In the genomic region with DNA sequence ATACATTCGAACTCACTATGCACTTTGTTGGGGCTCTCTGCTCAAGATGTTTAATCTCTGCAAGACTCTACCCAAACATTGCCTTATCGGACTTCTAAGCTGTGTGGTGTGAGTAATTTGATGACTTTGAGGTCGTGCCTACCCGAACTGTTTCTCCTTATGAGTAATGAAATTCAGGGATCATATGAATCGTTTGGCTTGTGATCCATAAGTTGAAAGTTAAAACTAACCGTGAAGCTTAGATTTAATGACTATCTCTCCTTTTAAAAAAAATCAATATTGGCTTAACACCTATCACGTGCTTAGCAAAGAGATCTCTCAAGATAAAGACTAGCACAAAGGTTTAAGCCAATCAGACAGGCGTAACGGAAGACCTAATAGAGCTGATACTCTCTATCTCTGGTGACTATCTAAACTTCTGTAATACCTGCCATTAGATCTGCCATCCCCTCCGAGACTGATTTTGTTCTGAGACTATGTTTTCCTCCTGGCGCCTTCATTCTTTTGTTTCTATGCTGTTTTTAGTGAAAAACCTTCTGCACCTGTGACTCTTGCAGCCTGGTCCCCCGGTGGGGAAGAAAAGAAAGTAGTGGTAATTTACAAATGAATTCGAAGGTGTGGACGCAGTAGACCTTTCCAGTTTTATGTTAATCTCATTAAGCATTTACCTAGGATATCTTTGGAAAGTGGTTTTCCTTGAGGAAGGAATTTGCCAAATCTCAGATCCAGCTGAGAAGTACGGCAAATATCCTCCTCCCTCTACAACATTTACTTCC, we compare ENCODE assay signal across 8 mouse cellular contexts. TPM values are rescaled to one million over a fixed set of nuclear protein-coding genes. Genes with fewer than 3 reads are reported as not detected.
DNase-seq lines count a peak whose midpoint lies in the region; ATAC-seq and TF ChIP-seq lines count a peak whose summit lies in the region.

No protein-coding gene starts in this region.

- H3K27me3 ChIP-seq in kidney, embryonic 15.5 days = no peaks in the 10 kb centered on the region
- H3K27me3 ChIP-seq in heart, embryonic 12.5 days (replicated peaks) = no peaks in the 10 kb centered on the region
- H3K27me3 ChIP-seq in liver, embryonic 14.5 days (ENCODE audit: control insufficient read depth, insufficient read depth, low read length) = no peaks in the 10 kb centered on the region

- H3K9ac ChIP-seq in kidney, embryonic 15.5 days = peak overlapping the region; percentile 99
- H3K9ac ChIP-seq in heart, embryonic 12.5 days = peak overlapping the region; percentile 98
- H3K9ac ChIP-seq in liver, embryonic 14.5 days (replicated peaks) = peak overlapping the region; percentile 93

- no peak for TF ChIP-seq EP300 in liver, embryonic 14.5 days (IDR thresholded peaks at IDR 0.05; ENCODE audit: low read depth)

- peaks cover 27% of the 10 kb centered on the region for H3K4me1 ChIP-seq in kidney, embryonic 15.5 days
- H3K4me1 ChIP-seq in heart, embryonic 12.5 days (replicated peaks) = peaks cover 12% of the 10 kb centered on the region
- peaks cover 9 to 10% of the 10 kb centered on the region in 2 experiments; a peak in 3 of 4 replicates for H3K4me1 ChIP-seq in liver, embryonic 14.5 days (replicated peaks; ENCODE audit: control insufficient read depth in 2 of 2, insufficient read depth in 2 of 2, low read length in 1 of 2)

- WGBS in kidney, embryonic 15.5 days = 1% methylated on average over 15 of the region's 15 CpGs
- WGBS in heart, embryonic 12.5 days = 2% methylated on average over 15 of the region's 15 CpGs
- 4% methylated on average over 15 of the region's 15 CpGs for WGBS in liver, embryonic 14.5 days (ENCODE audit: insufficient replicate concordance)

- H3K4me2 ChIP-seq in kidney, embryonic 15.5 days = peak overlapping the region; percentile 67
- H3K4me2 ChIP-seq in heart, embryonic 12.5 days = peak overlapping the region; percentile 85
- H3K4me2 ChIP-seq in liver, embryonic 14.5 days (ENCODE audit: low read depth) = peak overlapping the region; percentile 98

- no peak for TF ChIP-seq CTCF in liver, embryonic 14.5 days (IDR thresholded peaks at IDR 0.05; ENCODE audit: low read depth)

- no peak for ATAC-seq in kidney, embryonic 15.5 days (replicated peaks; ENCODE audit: low FRiP score)
- no peak for ATAC-seq in heart, embryonic 12.5 days (ENCODE audit: insufficient number of reproducible peaks, low FRiP score)
- ATAC-seq in liver, embryonic 14.5 days (ENCODE audit: insufficient read depth) = no peak

- no peak for DNase-seq in kidney, postnatal 25 days
- peak; percentile 8 for DNase-seq in MN1 (ENCODE audit: low spot score)
- no peak for DNase-seq in liver, embryonic 14.5 days (ENCODE audit: low read depth in 3 of 3, low spot score in 3 of 3)
- no peak for DNase-seq in T-cell, adult 2 months (ENCODE audit: low spot score)
- no peak for DNase-seq in spleen, adult 12 weeks (ENCODE audit: low spot score)
- no peak for DNase-seq in layer of hippocampus, postnatal 36 days

- H3K9me3 ChIP-seq in kidney, embryonic 15.5 days (replicated peaks) = no peaks in the 10 kb centered on the region
- H3K9me3 ChIP-seq in heart, embryonic 12.5 days (replicated peaks) = no peaks in the 10 kb centered on the region
- H3K9me3 ChIP-seq in liver, embryonic 14.5 days (ENCODE audit: control insufficient read depth, low read length) = no peaks in the 10 kb centered on the region

- H3K27ac ChIP-seq in kidney, embryonic 15.5 days = peak overlapping the region; percentile 99
- peak overlapping the region; percentile 98 for H3K27ac ChIP-seq in heart, embryonic 12.5 days (ENCODE audit: poor library complexity, severe bottlenecking)
- no peak overlapping the region for H3K27ac ChIP-seq in liver, embryonic 14.5 days

- no peaks in the 10 kb centered on the region for H3K36me3 ChIP-seq in kidney, embryonic 15.5 days
- H3K36me3 ChIP-seq in heart, embryonic 12.5 days = no peaks in the 10 kb centered on the region
- no peaks in the 10 kb centered on the region for H3K36me3 ChIP-seq in liver, embryonic 14.5 days (replicated peaks; ENCODE audit: control insufficient read depth, insufficient read depth, low read depth)

- H3K4me3 ChIP-seq in kidney, embryonic 15.5 days (replicated peaks) = peak overlapping the region; percentile 96
- peak overlapping the region; percentile 90 for H3K4me3 ChIP-seq in heart, embryonic 12.5 days
- peak overlapping the region; percentile 69 to 87; a peak in 3 of 4 replicates for H3K4me3 ChIP-seq in liver, embryonic 14.5 days (ENCODE audit: insufficient read depth in 1 of 2, low read depth in 2 of 2, low read length in 2 of 2)

RNA-seq across cellular contexts. Expression of a gene that starts 1.2 kb away (rescaled TPM):
- 10.4 and 10.8 TPM in 2 replicates for polyA plus RNA-seq in kidney, embryonic 15.5 days (2015; fragmentation: Nextera tagmentation; extraction: Ambion mirVana)
- polyA plus RNA-seq in heart, embryonic 12.5 days (2016; fragmentation: Nextera tagmentation; extraction: Ambion mirVana) = 9.6 TPM in 2 replicates
- polyA plus RNA-seq in liver, embryonic 14.5 days (2012; rRNA removed) = 2.0 and 2.7 TPM in 2 replicates
- 2.4 and 3.0 TPM in 2 replicates for polyA plus RNA-seq in liver, embryonic 14.5 days (2014; fragmentation: Nextera tagmentation; extraction: Ambion mirVana)
- 10 to 100 TPM; 10.5 to 11.3 TPM for total RNA-seq in layer of hippocampus, postnatal 36 days (2021)

RNA-seq across cellular contexts. Expression of a gene that starts 31.9 kb away (rescaled TPM):
- polyA plus RNA-seq in kidney, embryonic 15.5 days (2015; fragmentation: Nextera tagmentation; extraction: Ambion mirVana) = 2.0 and 2.6 TPM in 2 replicates
- polyA plus RNA-seq in heart, embryonic 12.5 days (2016; fragmentation: Nextera tagmentation; extraction: Ambion mirVana) = 1.1 TPM in 2 replicates
- polyA plus RNA-seq in liver, embryonic 14.5 days (2012; rRNA removed) = 0.08 and 0.09 TPM in 2 replicates
- 0.15 TPM in 1 of 2 replicates, not detected in the other for polyA plus RNA-seq in liver, embryonic 14.5 days (2014; fragmentation: Nextera tagmentation; extraction: Ambion mirVana)
- under 1 TPM; 0.20 to 0.56 TPM for total RNA-seq in layer of hippocampus, postnatal 36 days (2021)

RNA-seq across cellular contexts. Expression of a gene that starts 49.9 kb away (rescaled TPM):
- 6.4 and 7.7 TPM in 2 replicates for polyA plus RNA-seq in kidney, embryonic 15.5 days (2015; fragmentation: Nextera tagmentation; extraction: Ambion mirVana)
- polyA plus RNA-seq in heart, embryonic 12.5 days (2016; fragmentation: Nextera tagmentation; extraction: Ambion mirVana) = 7.2 and 9.7 TPM in 2 replicates
- polyA plus RNA-seq in liver, embryonic 14.5 days (2012; rRNA removed) = 2.1 TPM in 1 of 2 replicates, not detected in the other
- 2.5 and 3.5 TPM in 2 replicates for polyA plus RNA-seq in liver, embryonic 14.5 days (2014; fragmentation: Nextera tagmentation; extraction: Ambion mirVana)
- total RNA-seq in layer of hippocampus, postnatal 36 days (2021) = 1 to 10 TPM; 1.5 to 2.1 TPM
